Mouse (Mus musculus) thymus, postnatal 36 days (tissue): ENCODE data around the gene Sbpl.
A peak's percentile ranks its signal among the peaks of the same experiment; 100 is the strongest.
"Not testable (repeated sequence)": the region's sequence is repeated elsewhere in the genome, so short reads cannot be mapped to it uniquely, and the experiment has no call there.

ENCODE experiments used
- DNase-seq, 2 experiments: peaks; one replicate each; pipeline ENCODE4 v3.0.0; 2022; ENCODE audit warnings: mixed read lengths in 2 of 2

Sbpl gene

DNA sequence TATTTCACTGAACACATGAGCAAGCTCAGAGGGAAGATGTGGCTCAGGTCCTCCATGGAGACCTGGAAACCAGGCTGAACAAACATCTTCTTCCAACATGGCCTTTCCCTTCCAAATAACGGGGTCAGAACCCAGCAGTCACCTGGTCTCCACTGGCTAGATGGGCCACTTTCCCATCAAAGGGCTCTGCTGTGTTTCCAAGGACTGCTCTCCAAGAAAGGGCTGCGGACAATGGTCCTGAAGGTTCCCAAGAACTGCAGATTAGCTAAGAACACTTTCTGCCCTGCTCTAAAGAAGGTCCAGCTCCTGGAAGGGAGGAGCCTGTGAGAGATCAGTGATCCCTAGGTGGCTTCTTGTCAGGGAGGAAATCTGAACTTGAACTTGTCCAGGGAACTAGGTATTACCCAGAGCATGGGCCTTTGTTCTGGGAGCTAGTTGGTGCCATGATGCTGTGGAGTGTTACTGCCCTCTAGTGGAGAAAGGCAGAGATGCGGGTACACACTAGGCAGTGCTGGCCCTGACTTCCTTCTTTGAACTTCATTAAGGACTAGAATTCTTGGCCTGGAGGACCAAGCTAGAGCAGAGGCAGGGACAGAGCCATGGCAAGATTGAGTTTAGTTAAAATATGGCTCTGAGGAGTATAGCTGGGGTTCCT is 5.1 kb upstream of the Sbpl start:
- DNase-seq, result peak; percentile 64 to 69

DNA sequence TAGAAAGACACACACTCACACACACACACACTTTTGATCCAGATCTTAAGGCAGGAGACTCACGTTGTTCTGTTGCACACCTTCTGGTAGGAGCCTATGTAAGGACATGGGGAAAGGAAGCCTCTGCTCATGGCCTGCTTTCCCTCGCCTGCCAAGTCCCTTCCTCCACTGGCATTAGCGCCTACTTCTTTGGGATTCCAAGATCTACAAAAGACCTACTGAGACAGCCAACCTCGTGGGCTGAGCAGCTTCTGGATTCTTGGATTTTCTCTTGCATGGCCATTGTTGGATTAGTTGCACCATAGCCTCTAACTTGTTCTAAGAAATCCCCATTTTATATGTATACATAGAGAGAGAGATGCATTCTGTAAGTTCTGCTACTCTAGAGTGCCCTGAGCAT is 4.2 kb downstream of the Sbpl start:
- DNase-seq, result not testable (repeated sequence)

DNA sequence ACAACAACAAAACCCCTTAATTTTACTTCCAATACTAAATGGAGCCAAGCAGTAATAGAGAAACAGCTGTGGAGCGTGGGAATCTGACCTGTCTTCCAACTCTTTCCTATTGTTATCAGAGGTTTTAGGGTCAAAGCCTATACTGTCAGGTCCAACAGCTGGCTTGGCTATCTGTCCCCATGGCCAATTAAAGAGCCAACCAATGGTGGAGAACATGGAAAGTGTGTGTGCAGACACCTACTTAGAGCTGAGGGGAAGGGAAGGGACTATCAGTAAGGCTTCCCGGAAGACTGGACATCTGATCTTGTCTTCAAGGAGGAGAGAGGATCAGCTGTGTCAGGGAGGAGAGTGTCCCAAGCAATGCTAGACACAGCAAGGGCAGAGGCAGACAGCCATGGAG is 6.0 kb downstream of the Sbpl start:
- DNase-seq, result no peak

DNA sequence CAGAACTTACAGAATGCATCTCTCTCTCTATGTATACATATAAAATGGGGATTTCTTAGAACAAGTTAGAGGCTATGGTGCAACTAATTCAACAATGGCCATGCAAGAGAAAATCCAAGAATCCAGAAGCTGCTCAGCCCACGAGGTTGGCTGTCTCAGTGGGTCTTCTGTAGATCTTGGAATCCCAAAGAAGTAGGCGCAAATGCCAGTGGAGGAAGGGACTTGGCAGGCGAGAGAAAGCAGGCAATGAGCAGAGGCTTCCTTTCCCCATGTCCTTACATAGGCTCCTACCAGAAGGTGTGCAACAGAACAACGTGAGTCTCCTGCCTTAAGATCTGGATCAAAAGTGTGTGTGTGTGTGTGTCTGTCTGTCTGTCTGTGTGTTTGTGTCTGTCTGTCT is 7.6 kb downstream of the Sbpl start:
- DNase-seq, result not testable (repeated sequence)

DNA sequence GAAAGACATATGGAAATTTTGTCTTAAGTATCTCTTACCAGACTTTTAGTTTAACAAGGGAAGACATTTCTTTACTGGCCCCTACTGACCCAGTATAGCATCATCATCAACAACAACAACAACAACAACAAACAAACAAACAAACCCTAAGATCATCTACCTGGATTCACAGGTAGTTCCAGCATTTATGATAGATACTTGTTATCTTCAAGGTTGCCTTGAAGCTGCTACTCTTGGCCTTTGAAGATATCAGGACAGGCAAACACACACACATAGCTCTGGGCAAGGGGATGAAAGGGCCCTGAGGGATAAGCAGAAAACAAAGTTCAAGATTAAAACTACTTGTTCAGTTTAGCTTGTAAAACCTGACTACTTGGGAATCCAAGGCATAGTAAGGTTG is 13.7 kb downstream of the Sbpl start, which contains the start of gene Sbp:
Gene Sbp (plus strand): TSS at position 301 of the 400 bp plus-strand sequence.
- no peak for DNase-seq

DNA sequence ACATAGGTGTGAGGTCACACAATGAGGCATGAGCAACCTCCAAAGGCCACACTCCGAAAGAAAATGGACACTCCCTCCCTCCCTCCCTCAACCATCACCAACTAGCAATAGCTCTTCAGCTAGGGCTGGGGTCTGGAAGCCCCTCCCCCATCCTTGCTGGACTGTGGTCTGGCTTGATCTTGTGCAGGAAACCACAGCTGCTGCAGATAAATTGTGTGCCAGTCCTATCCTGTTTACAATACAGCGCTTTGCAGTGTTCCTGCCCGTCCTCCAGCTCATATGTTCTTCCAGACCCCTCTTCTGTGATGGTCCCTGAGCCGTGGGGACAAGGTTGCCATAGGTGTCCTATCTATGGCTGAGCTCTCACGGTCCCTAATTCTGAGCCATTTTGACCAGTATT is 23.9 kb downstream of the Sbpl start:
- no peak for DNase-seq

DNA sequence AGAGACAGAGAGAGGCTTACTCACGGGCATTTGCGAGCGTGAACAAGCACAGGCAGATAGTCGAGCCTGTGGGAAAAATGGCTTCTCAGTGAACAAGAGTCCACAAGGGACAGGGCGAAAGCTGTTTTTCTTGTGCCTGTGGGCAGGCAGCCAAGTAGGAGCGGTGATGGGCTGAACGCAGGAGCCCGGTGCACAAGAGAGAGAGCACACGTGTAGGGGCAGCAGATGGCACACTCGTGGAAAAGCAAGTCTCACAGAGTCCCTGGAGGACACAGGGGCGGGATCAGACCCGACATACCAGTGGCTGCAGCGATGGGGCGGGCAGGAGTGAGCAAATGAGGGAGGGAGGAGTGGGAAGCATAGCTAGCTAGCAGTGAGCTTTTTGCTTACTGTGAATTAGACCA is 30.0 kb downstream of the Sbpl start:
- DNase-seq, result peak in 1 of 2 experiments; percentile 47

DNA sequence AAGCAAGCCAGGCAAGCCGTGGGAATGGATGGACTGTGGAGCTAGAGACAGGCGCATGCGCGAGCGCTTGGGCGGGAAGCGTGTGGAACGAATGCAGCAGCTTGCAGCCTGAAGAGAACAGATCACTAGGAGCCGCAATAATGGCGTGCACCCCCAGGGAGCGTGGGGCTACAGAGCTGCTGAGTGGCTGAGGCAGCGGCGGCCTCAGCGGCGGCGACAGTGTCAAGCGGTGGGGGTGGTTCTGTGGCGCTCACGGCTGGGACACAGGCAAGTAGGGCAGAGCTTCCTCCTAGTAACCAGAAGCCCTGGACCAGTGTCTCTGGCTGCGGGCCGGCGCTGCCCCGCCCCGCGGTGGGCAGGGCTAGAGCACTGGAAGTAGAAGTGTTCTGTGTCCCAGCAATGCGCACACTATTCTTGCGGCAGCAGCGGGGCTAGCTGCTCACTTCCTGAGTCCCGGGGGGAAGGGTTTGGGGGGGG is 30.5 kb downstream of the Sbpl start:
- DNase-seq, result peak; percentile 82 to 89

DNA sequence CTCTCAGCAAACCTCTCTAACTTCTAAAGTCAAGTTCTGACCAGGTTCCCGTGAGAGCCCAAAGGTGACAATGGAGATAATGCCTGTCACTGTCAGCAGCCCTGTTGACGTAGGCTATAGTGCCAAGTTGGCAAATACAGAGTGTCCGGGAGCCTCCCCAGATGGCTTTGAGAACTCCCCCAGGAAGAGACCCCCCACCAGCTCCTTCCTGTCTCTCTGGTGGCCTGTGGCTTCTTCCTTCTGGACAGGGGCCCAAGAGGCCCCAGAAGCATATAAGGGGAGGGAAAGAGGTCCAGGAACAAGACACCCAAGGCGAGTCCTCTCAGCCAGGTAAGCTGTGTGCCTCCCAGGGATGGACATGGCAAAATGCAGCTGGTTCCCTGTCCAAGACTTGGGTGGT is 37.9 kb downstream of the Sbpl start, which contains the start of gene Dcpp3:
Gene Dcpp3 (plus strand): TSS at position 301 of the 400 bp plus-strand sequence.
- DNase-seq, result not testable (repeated sequence)
